Mouse (Mus musculus) neural tube, postnatal 0 days (tissue): Measurements from ENCODE around the gene Urb2. TPM values are rescaled to one million over a fixed set of nuclear protein-coding genes. Genes with fewer than 3 reads are reported as not detected.

Experiments
- microRNA counts: library from miRNA; unstranded; fragments of <30 nt; microRNA quantifications from one replicate; lab custom pipeline; 2015
- microRNA-seq: library from miRNA; unstranded; fragments of <30 nt; microRNA quantifications from one replicate; pipeline ENCODE4, GENCODE M21; 2016
- polyA plus RNA-seq: library from polyadenylated mRNA; unstranded; fragments of >200 nt; fragmentation: Nextera tagmentation; extraction: Ambion mirVana; gene quantifications from 2 replicates; pipeline ENCODE4 v1.2.1, GENCODE M21; 2015

Gene Urb2
- 1.5 and 2.1 TPM in 2 replicates for polyA plus RNA-seq

DNA sequence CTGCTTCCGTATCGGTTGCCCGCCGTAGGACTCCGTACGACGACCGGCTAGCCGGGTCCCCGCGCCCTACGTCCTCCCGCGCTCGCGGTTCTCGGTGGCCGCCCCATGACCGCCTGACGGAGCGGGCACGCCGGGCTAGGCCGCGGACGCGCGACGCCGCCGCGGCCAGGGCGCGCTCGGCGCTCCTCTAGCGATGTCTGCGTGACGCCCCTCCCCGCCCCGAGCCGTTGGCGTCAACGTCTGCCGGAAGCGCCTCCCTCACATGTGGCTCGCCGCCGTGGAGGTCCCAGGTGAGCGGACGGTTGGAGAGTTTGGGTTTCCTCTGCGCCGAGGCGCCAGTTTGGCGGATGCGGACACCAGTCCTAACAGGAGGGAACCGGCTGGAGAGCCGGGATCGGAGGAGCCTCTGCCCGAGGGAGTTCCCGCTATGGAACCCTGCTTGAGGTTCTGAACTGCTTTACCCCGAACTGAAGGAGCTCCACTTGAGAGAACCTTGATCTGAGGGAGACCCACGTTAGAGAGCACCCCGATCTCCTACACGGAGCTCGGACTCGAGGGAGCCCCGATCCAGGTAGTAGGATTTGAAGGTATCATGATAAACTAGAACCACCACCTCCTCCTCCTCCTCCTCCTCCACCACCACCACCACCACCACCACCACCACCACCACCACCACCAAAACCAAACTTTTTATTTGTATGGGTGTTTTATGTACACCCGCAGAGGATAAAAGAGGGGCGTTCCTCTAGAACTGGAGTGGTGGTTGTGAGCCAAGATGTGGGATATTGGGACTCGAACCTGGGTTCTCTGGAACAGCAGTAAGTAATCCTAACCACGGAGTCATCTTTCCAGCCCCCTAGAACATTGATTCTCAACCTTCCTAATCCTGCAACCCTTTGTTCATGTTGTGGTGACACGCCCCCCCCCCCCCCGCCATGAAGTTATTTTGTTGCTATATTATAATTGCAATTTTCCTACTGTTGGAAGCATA is at the start of gene Urb2, which contains the start of gene Taf5l:
Gene Urb2 (plus strand): TSS at position 272 of the 991 bp plus-strand sequence.
Gene Taf5l (minus strand): TSS at position 161 of the 991 bp plus-strand sequence.

DNA sequence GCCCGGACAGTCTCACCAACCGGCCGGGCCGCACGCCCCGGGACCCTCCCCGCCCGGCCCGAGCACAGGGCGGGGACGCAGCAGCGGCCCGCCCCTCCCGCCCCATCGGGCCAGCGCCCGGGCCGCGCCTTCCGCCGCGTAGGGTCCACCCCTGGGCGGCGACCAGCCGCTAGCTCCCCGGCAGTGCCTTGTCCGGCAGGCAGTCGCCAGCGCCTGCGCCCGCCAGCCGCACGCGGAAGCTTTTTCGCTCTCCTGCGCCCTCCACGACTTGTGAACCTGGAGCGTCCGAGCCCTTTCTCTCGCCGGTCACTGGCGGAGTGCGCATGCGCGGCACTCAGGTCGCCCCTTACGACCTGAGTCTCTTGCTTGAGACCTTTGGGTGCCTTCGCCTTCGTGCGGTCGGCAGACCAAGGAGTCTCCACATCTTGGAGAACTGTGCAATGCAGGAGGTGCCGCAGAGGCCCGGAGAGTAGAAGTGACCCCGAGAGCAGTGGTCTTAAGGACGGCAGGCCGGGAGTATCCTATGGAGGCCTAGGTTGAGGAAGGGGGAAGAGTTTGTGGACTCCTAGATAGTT is 38.4 kb upstream of the Urb2 start, which contains the start of gene Abcb10:
Gene Abcb10 (minus strand): TSS at position 297 of the 575 bp plus-strand sequence.

MicroRNAs within 50 kb of the gene (microRNA counts, 519-probe panel; counts per million panel counts)
- microRNA mmu-miR-1967 (lab: Ali Mortazavi, UCI): 40.5 counts per million

Small RNA genes within 50 kb of the gene (microRNA-seq; reads per million reads assigned to microRNA genes)
- gene Mir1967: not detected

Other genes starting within 250 kb of the Urb2 start
- 107 and 111 TPM in 2 replicates for gene Rab4a, start 215.5 kb upstream of the Urb2 start, polyA plus RNA-seq
- gene Ccsap, start 161.3 kb upstream of the Urb2 start, polyA plus RNA-seq: 6.2 and 6.3 TPM in 2 replicates
- 41.3 and 41.8 TPM in 2 replicates for gene Acta1, start 126.8 kb upstream of the Urb2 start, polyA plus RNA-seq
- gene Nup133, start 72.2 kb upstream of the Urb2 start, polyA plus RNA-seq: 15.2 and 15.4 TPM in 2 replicates
- 16.8 and 17.6 TPM in 2 replicates for gene Abcb10, start 38.4 kb upstream of the Urb2 start, polyA plus RNA-seq
- 15.6 and 16.2 TPM in 2 replicates for gene Taf5l, start 111 bp upstream of the Urb2 start, polyA plus RNA-seq
- gene Galnt2, start 209.9 kb downstream of the Urb2 start, polyA plus RNA-seq: 65.3 and 66.1 TPM in 2 replicates